Mouse (Mus musculus) testis, adult 2 months (tissue): ENCODE measurements around the gene Lmf1.

ENCODE experiments used
- CTCF ChIP-seq: fragments of 200-500 bp; IDR thresholded peaks from 2 replicates; pipeline ENCODE4 v1.5.1; 2012; ENCODE audit warnings: low read depth, mild to moderate bottlenecking, inconsistent platforms, low read length, moderate library complexity; ENCODE audit not compliant: control insufficient read depth, insufficient read depth, insufficient replicate concordance
- POLR2A ChIP-seq: fragments of 200-500 bp; IDR thresholded peaks from 2 replicates; pipeline ENCODE4 v1.6.1; 2012; ENCODE audit warnings: low read depth, mild to moderate bottlenecking, inconsistent platforms, low read length, moderate library complexity; ENCODE audit not compliant: control insufficient read depth

DNA sequence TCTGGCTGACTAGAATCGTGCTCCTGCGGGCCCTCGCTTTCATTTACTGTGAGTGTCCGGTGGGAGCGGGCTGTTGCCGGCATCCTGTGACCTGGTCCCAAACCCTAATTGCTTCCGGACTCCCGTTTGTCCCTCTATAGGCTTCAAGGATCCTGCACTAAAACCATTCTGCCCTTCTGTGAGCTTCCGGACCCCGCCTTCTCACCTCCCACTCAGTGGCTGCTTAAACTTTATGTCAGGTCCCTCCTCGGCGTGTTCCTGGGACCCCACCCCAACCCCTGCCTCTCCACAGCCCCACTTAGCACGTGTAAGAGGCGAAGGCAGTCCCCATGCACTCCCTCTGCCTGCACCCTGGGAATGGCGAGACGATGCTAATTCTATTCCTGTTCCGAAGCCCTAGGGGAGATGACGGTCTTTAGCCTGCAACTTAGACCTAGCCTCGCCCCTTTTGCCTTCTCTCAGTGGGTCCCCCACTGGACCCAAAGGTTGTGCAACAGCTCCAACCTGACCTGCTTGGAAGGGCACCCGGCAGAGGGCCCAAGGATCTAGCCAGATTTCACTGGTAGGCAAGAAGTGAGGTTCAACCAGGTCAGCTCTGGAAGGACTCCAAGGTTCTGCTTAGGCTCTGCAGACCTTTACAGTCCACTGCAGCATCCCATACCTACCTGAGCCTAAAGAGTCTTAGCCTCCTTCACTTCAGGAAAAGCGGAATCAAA lies 605 bp downstream of the Lmf1 start:
- TF ChIP-seq CTCF (no peak), POLR2A (no peak)
